Mouse (Mus musculus) large intestine, adult 2 months (tissue): ENCODE measurements around the gene Tada2a. TPM values are rescaled to one million over a fixed set of nuclear protein-coding genes. Genes with fewer than 3 reads are reported as not detected.

Source experiments
- polyA plus RNA-seq: library from polyadenylated mRNA; depleted of rRNA; stranded (reverse); fragments of >200 nt; gene quantifications from 2 replicates; pipeline ENCODE4 v1.2.3, GENCODE M21; 2012; rRNA removed

Gene Tada2a
- polyA plus RNA-seq, 1 experiment = 4.0 TPM

Other genes with a start within 250 kb of the Tada2a start
- 4.2 and 5.5 TPM in 2 replicates for gene Ddx52, start 187.5 kb downstream of the Tada2a start, polyA plus RNA-seq
- 10.5 and 18.6 TPM in 2 replicates for gene Synrg, start 165.2 kb downstream of the Tada2a start, polyA plus RNA-seq
- 4.7 and 6.7 TPM in 2 replicates for gene Dusp14, start 60.3 kb downstream of the Tada2a start, polyA plus RNA-seq
- gene Acaca, start 72 bp upstream of the Tada2a start, polyA plus RNA-seq = 7.8 and 15.9 TPM in 2 replicates
- gene Gm11437, start 37.9 kb upstream of the Tada2a start, polyA plus RNA-seq = 10.4 and 24.1 TPM in 2 replicates